Mouse (Mus musculus) liver, adult 2 months (tissue): ENCODE results near the gene Tob2. TPM values are rescaled to one million over a fixed set of nuclear protein-coding genes. Genes with fewer than 3 reads are reported as not detected.
A peak's percentile ranks its signal among the peaks of the same experiment; 100 is the strongest.

ENCODE experiments used
- DNase-seq: peaks from one replicate; pipeline ENCODE4 v3.0.0-alpha.2; 2011; ENCODE audit warnings: low read depth, low spot score; ENCODE audit errors: extremely low read depth
- H3K27ac ChIP-seq: fragments of 200-500 bp; replicated peaks from 2 replicates; pipeline ENCODE4 v1.5.1; 2012; ENCODE audit warnings: low read depth, mild to moderate bottlenecking, control low read depth, inconsistent platforms, low read length; ENCODE audit not compliant: insufficient read depth
- H3K27me3 ChIP-seq: fragments of 200-500 bp; 2 replicates; pipeline ENCODE4 v1.6.1; 2012; ENCODE audit warnings: mild to moderate bottlenecking, moderate library complexity, low read length, inconsistent platforms; ENCODE audit not compliant: control insufficient read depth, insufficient read depth
- H3K36me3 ChIP-seq: fragments of 200-500 bp; 2 replicates; pipeline ENCODE4 v1.6.1; 2012; ENCODE audit warnings: low read length, inconsistent platforms; ENCODE audit not compliant: control insufficient read depth, insufficient read depth
- H3K4me1 ChIP-seq: fragments of 200-500 bp; 2 replicates; pipeline ENCODE4 v1.6.1; 2011; ENCODE audit warnings: low read length; ENCODE audit not compliant: control insufficient read depth, insufficient read depth
- H3K4me3 ChIP-seq: fragments of 200-500 bp; 2 replicates; pipeline ENCODE4 v1.5.1; 2011; ENCODE audit warnings: low read depth, mild to moderate bottlenecking, control low read depth, low read length, moderate library complexity; ENCODE audit not compliant: insufficient read depth
- H3K79me2 ChIP-seq: fragments of 200-500 bp; 2 replicates; pipeline ENCODE4 v1.6.1; 2012; ENCODE audit warnings: inconsistent platforms, mild to moderate bottlenecking, low read length, moderate library complexity; ENCODE audit not compliant: control insufficient read depth, insufficient read depth
- H3K9ac ChIP-seq: fragments of 200-500 bp; 2 replicates; pipeline ENCODE4 v1.6.1; 2012; ENCODE audit warnings: low read depth, mild to moderate bottlenecking, control low read depth, inconsistent platforms, low read length
- CTCF ChIP-seq: fragments of 200-500 bp; IDR thresholded peaks from 2 replicates; pipeline ENCODE4 v1.5.1; 2011; ENCODE audit warnings: low read depth, low read length, control low read depth
- POLR2A ChIP-seq: fragments of 200-500 bp; IDR thresholded peaks from 2 replicates; pipeline ENCODE4 v1.6.1; 2011; ENCODE audit warnings: low read length, control low read depth; ENCODE audit not compliant: insufficient read depth; ENCODE audit errors: extremely low read depth
- WGBS: fragments of 180-500 bp; shearing (Covaris S2); methylation state at CpG from one replicate; pipeline ENCODE4 v1.1.7; 2018; 5-methylcytosine and 5-hydroxymethylcytosine counted together
- polyA plus RNA-seq: library from polyadenylated mRNA; depleted of rRNA; stranded (reverse); fragments of >200 nt; gene quantifications from 2 replicates; pipeline ENCODE4 v1.2.3, GENCODE M21; 2012
- total RNA-seq: library from RNA; depleted of rRNA; stranded (reverse); fragments of >200 nt; gene quantifications from 2 replicates; pipeline ENCODE4 v1.2.3, GENCODE M21; 2014

Gene Tob2
- total and polyA plus RNA-seq, 2 experiments: 15.8 to 21.6 TPM

DNA sequence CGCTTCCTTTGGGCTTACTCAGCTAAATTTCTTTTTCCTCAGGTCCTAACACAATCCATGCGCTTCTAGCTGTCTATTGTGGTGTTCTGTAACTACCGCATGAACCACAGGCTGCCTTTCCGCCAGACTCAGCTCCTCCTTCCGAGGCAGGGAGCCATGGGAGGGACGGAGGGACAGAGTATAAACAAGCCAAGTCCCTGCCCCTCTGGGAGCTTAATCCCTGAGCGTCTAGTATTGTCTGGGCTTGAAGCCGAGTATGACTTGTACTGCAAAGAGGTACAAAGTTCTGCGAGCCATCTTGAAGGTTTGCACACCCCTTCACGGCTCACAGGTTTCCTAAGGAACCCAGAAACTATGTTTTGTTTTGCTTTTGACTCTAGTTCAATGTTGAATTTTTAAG is 48.4 kb downstream of the Tob2 start:
- Histone ChIP-seq H3K36me3 (peaks cover 6% of the 10 kb centered on the region; the same call in 1 of the 2 replicates), H3K9ac (peak overlapping the region; percentile 70), H3K4me3 (peak overlapping the region; percentile 53), H3K27ac (peak overlapping the region; percentile 92), H3K27me3 (no peaks in the 10 kb centered on the region), H3K79me2 (peaks cover 9% of the 10 kb centered on the region; the same call in 1 of the 2 replicates), H3K4me1 (peaks cover 43% of the 10 kb centered on the region)
- DNase-seq: peak; percentile 98
- TF ChIP-seq POLR2A (0 out of 2 replicates have a peak, but pooled peaks have one; percentile 13), CTCF (no peak)
- under 1% methylated on average over 10 of the region's 10 CpGs for WGBS

DNA sequence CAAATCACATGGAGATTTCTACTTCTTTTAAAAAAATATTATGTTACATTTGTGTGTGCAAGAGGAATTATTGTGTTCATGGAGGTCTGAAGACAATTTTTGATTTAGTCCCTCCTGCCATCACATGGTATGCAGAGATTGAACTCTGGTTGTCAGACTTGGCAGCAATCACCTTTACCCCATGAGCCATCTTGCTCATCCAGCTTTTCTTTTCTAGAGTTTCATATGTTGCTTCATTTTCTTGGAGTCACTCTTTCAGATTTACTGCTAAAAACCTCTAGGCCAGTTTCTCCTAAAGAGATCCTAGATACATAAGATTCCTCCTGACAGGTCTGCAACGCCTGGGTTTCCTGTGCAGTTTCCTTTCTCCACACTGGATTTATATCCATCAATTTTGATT is 49.0 kb downstream of the Tob2 start:
- Histone ChIP-seq H3K4me1 (peaks cover 49% of the 10 kb centered on the region), H3K9ac (no peak overlapping the region), H3K27ac (peak overlapping the region; percentile 37), H3K79me2 (peaks cover 9% of the 10 kb centered on the region; the same call in 1 of the 2 replicates), H3K27me3 (no peaks in the 10 kb centered on the region), H3K36me3 (peaks cover 6% of the 10 kb centered on the region; the same call in 1 of the 2 replicates), H3K4me3 (no peak overlapping the region)
- TF ChIP-seq POLR2A: no peak
- no peak for TF ChIP-seq CTCF
- peak; percentile 54 for DNase-seq
- 59% methylated on average over 1 of the region's 1 CpGs for WGBS

DNA sequence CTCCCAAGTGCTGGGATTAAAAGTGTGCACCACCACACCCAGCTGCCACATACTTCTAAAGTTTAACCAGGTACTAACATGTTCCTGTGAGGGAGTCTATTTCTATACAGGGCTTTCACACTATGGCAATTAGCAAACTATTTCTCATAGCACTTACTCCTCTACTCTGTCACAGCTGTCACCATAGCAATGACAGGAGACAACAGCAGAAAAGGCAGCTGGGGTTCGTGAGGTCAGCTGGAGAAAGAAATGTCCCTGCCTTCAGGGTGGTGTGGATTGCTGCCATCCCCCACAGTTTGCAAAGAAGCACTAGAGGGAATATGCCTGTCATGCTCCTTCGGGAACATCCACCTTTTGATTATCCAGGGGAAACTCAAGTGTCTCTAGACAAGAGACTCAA is 49.8 kb downstream of the Tob2 start:
- TF ChIP-seq POLR2A: no peak
- H3K4me3 ChIP-seq: no peak overlapping the region
- no peak for DNase-seq
- H3K9ac ChIP-seq: no peak overlapping the region
- peaks cover 13% of the 10 kb centered on the region; the same call in 1 of the 2 replicates for H3K79me2 ChIP-seq
- WGBS: 71% methylated on average over 2 of the region's 2 CpGs
- H3K27ac ChIP-seq: peak overlapping the region; percentile 9; the same call in 1 of the 2 replicates
- no peaks in the 10 kb centered on the region for H3K27me3 ChIP-seq
- peaks cover 50% of the 10 kb centered on the region for H3K4me1 ChIP-seq
- peaks cover 6% of the 10 kb centered on the region; the same call in 1 of the 2 replicates for H3K36me3 ChIP-seq

DNA sequence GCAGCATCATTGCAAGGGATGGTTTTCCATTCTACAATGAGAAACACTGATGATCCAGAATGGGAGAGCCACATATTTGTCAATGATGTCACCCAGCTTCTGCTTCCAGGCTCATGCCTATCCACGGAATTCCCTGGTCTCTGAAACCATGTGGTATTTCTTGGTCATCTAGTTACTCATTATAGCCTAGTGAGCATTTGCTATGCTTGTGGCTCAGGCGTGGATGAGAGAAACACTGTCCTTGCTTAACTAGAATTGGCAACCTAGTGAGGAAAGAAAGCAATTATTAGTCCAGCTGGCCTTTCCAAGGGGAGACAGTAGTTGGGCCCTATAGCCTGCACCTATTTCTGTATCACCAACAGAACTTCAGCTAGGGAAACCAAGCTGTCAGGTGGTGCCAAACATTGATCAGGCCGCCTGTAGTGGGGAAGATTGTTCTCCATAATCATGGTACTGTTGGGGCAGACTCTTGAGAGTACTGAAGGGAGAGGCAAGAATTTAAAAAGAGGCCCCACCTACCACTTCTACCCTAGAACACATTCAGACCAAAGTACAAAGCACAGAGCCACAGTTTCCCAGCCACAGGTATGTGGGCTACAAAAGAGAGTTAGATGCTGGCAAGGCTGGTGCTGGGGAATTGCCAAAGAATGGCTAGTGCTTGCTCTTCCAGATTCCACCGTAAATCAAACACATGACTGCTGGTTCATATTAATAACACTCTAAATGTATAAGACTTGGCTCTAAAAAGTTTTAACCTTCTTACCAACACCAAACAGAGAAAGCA is 51.8 kb downstream of the Tob2 start:
- TF ChIP-seq POLR2A: no peak
- no peak for TF ChIP-seq CTCF
- WGBS: 26% methylated on average over 4 of the region's 4 CpGs
- Histone ChIP-seq H3K36me3 (peaks cover 6% of the 10 kb centered on the region; the same call in 1 of the 2 replicates), H3K9ac (no peak overlapping the region), H3K4me1 (peaks cover 44% of the 10 kb centered on the region), H3K79me2 (peaks cover 13% of the 10 kb centered on the region; the same call in 1 of the 2 replicates), H3K27me3 (no peaks in the 10 kb centered on the region), H3K4me3 (no peak overlapping the region), H3K27ac (peak overlapping the region; percentile 54)
- DNase-seq: peak; percentile 81

DNA sequence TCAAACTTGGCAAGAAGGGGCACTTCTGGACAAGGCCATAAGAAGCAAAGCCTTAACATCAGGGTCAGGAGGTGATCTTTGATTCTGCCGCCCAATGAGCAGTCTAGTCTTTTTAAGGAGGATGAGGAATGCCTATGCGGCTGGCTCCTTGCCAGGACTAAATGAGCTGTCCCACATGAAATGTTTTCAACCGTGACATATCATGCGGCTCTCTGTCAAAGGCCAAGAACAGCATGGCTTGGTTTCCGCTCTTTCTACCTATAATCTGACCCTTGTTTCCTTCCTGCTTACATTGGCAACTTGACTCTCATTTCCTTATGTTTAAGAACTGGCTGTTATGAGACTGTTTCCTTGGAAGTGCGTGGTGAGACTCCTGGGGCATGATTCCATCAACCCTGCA is 53.0 kb downstream of the Tob2 start:
- no peak for TF ChIP-seq POLR2A
- TF ChIP-seq CTCF: no peak
- WGBS: 63% methylated on average over 6 of the region's 6 CpGs
- H3K27ac ChIP-seq: 0 out of 2 replicates have a peak overlapping the region, but pooled peaks have one; percentile 5
- H3K36me3 ChIP-seq: peaks cover 6% of the 10 kb centered on the region; the same call in 1 of the 2 replicates
- DNase-seq: no peak
- no peak overlapping the region for H3K4me3 ChIP-seq
- no peak overlapping the region for H3K9ac ChIP-seq
- H3K4me1 ChIP-seq: peaks cover 51% of the 10 kb centered on the region
- H3K79me2 ChIP-seq: peaks cover 13% of the 10 kb centered on the region; the same call in 1 of the 2 replicates
- no peaks in the 10 kb centered on the region for H3K27me3 ChIP-seq

DNA sequence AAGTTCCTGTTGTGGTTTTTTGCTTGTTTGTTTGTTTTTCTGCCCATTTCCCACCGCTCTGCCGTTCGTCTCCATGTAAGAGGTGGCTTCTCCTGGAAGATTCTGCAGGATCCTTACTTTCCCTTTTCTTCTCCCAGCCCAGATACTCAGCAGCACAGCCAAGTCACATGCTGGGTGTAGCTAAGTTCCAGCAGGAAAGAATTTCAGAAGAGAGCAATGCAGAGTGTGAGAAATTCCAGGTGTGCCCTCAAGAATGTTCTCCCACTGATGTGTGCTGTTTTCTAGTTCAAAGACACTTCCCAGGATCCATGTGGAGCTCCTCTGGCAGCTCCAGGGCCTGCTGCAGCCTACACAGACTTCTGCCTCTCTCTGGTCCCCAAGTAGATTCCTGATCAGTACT is 53.7 kb downstream of the Tob2 start:
- no peak for DNase-seq
- Histone ChIP-seq H3K4me1 (peaks cover 54% of the 10 kb centered on the region), H3K27ac (peak overlapping the region; percentile 18; the same call in 1 of the 2 replicates), H3K27me3 (no peaks in the 10 kb centered on the region), H3K4me3 (no peak overlapping the region), H3K79me2 (peaks cover 13% of the 10 kb centered on the region; the same call in 1 of the 2 replicates), H3K36me3 (peaks cover 6% of the 10 kb centered on the region; the same call in 1 of the 2 replicates), H3K9ac (no peak overlapping the region; the same call in 1 of the 2 replicates)
- 57% methylated on average over 3 of the region's 3 CpGs for WGBS
- no peak for TF ChIP-seq CTCF
- TF ChIP-seq POLR2A: no peak
